Mouse (Mus musculus): ENCODE results near the gene Efcab11.

GRCm38 (mm10) chr12:99681681-99682080 lies 202.6 kb downstream of the Efcab11 start:
- TF ChIP-seq CTCF (IDR thresholded peaks at IDR 0.05): no peak
- no peak for TF ChIP-seq POLR2A (IDR thresholded peaks at IDR 0.05; ENCODE audit: insufficient read depth, low read depth, low read length)
- TF ChIP-seq EP300 (IDR thresholded peaks at IDR 0.05; ENCODE audit: insufficient read depth, low read depth, low read length): no peak

Data from heart, adult 2 months (tissue).